Mouse (Mus musculus) inflammation-experienced regulatory T-cells, adult 16 weeks (primary cell): ENCODE data around the gene Ehbp1. TPM values are rescaled to one million over a fixed set of nuclear protein-coding genes. Genes with fewer than 3 reads are reported as not detected.

ENCODE experiments used
- polyA plus RNA-seq: library from polyadenylated mRNA; unstranded; fragments of 100-300 nt; shearing (Covaris generic); gene quantifications from one replicate; pipeline ENCODE4 v1.2.1, GENCODE M21; 2017

Gene Ehbp1
- 4.4 TPM for polyA plus RNA-seq

DNA sequence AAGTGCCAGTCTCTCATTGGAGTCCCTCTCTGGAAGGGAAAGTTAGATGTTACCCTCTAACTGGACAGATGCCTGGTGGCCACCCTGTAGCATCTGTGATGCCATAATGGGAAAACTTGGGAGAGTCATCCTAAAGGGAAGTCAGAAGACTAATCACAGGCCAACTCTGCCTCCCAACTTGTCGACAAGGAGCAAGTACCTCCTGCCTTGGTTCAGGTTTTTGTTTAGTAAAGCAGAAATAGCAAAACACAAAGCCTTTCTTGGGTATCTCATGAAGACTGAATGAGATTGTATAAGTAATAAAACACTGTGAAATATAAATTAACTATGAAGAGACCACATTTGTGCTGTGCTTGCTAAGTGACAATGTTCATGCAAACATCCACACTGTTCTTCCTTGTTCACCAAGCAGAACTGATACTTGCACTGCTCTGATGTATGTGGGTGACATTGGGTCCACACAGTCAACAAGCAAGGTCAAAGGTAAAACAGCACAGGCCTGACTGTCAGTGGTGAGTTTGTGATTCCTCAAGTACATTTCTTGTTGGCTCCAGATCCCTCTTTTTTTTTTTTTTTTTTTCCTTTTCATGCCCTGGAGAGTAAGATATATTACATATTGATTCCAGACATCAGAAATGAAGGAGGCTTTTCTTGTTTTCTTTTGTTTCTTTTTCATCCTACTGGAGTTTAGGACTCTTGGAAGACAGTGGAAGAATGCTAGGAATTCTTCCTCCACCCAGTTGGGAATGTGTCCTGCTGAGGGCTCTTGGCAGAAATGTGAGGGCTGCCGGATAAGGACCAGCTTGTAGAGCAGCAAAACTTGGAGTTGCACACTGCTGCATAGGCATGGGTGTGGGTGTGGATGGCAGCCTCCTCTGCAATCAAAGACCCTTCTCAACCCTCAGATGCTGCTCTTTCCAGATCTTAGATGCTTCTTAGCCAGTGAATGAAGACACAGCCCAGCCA is at the start of gene Ehbp1:
Gene Ehbp1 (minus strand): TSS at position 51 of the 966 bp plus-strand sequence.

GRCm38 (mm10) chr11:22002783-22003340 is 339.2 kb downstream of the Ehbp1 start, which contains the start of gene Otx1:
Gene Otx1 (minus strand): TSS chr11:22002897.

Other genes with a start within 250 kb of the Ehbp1 start
- 2.3 TPM for gene Tmem17, start 169.8 kb upstream of the Ehbp1 start, polyA plus RNA-seq